Mouse (Mus musculus) erythroblast, embryonic 14.5 days (primary cell): ENCODE results near the gene Tango6.

Experiments
- GATA1 ChIP-seq: IDR thresholded peaks from 2 replicates; pipeline ENCODE4 v1.6.1; 2012; ENCODE audit warnings: low read length, inconsistent platforms, mixed read lengths
- TAL1 ChIP-seq: IDR thresholded peaks from 3 replicates; pipeline ENCODE4 v1.6.1; 2012; ENCODE audit warnings: low read length, inconsistent platforms, mixed read lengths

DNA sequence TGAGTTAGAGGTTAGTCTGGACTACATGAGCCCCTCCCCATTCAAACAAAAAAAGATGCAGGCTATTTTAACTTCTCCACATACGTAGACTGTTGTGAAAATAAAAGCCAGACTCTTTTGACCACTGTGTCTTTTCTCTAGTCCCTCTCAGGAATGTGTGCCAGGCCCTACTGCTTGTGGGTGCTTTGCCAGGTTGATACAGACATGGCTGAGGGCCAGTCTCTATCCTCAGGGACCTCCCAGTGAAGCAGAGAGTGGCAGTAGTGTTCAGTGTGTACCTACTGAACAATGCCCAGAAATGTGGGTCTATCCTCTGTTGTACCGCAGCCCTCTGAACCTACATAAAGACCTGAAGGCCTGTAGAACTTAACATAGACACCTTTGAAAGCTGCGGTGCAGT lies 29.6 kb downstream of the Tango6 start:
- TF ChIP-seq GATA1 (no peak), TAL1 (no peak)
